Mouse (Mus musculus): ENCODE measurements around the gene Was. TPM values are rescaled to one million over a fixed set of nuclear protein-coding genes. Genes with fewer than 3 reads are reported as not detected.

Was gene
- polyA plus RNA-seq, 1 experiment: 230 TPM

DNA sequence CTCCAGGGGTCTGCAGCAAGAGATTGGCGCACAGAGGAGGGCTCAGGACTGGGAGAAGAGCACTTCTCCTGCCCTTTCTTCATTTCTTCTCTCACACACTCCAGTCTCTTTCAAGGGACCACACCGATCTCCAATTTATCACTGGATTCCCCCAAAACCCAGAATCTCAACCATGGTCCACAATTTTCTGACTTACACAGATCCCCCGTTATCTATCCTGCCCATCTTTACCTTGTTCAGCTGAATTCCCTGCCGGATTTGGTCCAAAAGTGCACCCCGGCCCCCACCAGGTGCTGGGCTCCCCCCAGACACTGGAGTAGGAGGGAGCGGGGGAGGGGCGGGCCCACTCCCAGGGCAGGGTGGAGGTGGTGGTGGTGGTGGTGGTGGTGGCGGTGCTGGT is 4.7 kb downstream of the Was start:
- TF ChIP-seq GATA1 (IDR thresholded peaks at IDR 0.05; ENCODE audit: low read length): no peak

DNA sequence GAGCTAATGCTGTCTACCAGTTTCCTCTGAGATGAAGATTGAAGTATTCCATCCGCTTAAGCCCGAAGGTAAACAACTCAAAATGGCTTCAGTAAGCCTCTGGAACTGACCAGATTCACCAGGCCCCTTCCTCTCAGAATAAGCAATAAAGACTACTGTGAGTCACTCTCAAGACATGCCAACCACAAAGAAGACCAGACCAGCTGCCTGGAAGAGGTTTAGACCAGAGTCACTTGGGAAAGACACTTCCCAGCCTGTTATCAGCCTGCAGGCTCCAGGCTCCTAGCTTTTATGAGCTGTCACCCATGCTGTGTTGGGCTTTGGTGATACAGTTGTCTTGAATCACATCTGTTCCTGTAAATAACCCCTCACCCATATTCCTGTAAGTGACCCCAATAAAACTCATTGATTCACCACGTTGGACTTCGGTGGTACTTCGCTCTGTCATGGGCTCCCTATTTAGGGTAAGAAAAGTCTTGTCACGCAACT is 5.5 kb downstream of the Was start:
- TF ChIP-seq GATA1 (IDR thresholded peaks at IDR 0.05; ENCODE audit: low read length): no peak

DNA sequence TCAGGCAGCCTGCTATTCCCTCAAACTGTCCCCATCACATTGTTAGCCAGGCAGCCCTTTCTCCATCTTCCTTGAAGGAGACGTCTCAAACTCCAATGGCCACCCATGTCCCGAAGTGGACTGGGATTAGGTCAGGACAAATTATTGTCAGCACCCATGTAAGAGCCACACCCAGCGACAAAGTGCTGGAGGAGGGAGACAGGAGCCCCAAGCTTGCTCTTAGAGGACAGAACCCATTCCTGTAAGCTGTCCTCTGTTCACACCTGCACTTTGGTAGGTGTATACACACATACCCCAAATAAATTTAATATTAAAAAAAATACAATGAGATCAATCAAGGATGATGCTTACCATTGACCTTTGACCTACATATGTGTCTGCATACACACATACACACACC is 15.2 kb downstream of the Was start:
- TF ChIP-seq GATA1 (IDR thresholded peaks at IDR 0.05; ENCODE audit: low read length): no peak

DNA sequence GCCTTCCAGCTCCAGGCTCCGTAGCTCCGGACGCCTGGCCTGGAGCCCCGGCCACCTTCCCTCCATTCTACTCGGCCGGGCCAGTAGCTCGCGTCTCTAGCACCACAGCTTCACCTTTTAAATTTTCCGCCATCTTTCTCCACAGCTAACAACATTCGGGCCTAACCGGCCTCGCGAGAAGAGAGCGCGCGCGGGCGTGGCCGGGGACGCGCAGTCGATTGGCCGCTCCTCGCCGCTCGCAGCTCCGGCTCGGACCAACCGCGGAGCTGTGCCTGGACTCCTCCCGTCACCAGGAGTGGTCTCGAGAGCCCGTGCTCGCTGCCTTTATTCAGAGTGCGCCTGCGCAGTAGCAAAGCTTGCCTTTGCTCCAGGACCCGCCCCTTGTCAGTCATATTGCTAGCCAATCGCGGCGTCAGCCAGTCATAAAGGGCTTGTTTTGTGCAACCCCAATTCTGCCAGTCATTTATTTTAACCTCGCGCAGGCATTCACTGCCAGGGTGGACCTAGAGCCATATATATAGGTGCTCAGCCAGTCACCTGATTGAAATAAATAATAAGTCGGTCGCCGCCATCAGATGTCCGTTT is 15.8 kb downstream of the Was start, which contains the start of gene Suv39h1:
Gene Suv39h1, minus strand, starts transcription at position 331 of the 585 bp plus-strand sequence.
- no peak for TF ChIP-seq GATA1 (IDR thresholded peaks at IDR 0.05; ENCODE audit: low read length)

DNA sequence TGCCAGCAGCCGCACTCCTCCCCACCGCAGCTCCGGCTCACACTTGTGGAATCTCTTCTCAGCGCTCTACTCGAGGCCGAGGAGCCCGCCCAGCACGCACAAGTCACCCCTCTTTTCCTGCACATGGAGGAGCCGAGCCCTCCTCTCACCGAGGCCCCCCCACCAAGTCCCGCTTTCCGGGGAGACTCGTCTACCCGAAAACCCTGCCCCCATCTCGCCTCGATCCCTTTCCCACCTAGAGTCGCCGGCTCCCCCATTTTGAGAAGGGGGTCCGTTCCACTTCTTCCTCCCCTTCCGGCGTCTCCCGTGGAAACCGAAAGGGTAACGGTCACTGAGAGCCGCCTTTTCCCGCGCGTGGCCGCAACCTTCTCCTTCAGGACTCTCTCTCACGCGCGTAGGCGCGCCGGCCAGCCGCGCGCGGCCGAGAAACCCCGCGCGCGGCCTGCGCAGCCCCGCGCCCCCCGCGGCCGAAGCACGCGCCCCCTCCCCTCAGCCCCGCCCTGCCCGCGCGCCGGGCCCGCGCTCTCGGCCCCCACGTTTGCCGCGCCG is 16.3 kb downstream of the Was start:
- TF ChIP-seq GATA1 (IDR thresholded peaks at IDR 0.05; ENCODE audit: low read length): no peak

DNA sequence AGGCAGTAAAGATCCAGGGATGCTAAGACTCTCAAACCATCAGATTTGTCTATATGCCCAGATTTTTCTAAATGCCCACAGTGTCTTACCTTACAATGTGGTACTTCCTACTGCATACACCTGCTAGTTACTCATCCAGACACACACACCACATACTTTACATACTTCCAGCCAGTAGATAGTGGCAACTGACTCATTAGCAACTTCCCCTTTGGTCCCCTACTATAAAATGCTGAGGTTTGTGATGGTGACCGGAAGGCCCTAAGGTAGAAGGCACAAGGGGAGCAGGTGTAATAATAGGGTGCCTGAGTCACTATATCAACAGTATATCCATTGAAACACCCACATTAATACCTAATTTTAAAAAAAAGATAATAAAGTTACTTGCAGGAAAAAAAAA is 21.1 kb downstream of the Was start:
- no peak for TF ChIP-seq GATA1 (IDR thresholded peaks at IDR 0.05; ENCODE audit: low read length)

DNA sequence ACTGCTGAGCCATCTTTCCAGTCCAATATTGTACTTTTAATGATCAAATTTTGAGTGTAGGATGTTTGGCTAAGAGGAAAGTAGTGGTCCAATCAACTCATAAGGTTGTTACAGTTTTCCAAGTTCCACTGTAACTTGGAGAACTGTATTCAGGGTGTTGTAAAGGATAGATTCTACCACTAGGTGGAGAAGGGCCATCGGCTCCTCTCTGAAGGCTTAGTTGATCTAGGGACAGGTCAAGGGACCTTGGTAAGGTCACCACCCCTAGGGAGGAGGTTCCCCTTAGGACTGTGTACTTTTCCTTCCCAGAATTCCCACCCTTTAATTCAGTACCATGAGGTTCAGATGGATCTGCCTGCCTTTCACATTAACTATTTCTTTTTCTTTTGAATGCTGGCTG is 57.3 kb downstream of the Was start:
- no peak for TF ChIP-seq GATA1 (IDR thresholded peaks at IDR 0.05; ENCODE audit: low read length)

Other genes with a start within 250 kb of the Was start
- gene Otud5, start 249.1 kb downstream of the Was start, polyA plus RNA-seq (2012): 71.5 and 82.8 TPM in 2 replicates
- 14.2 and 14.5 TPM in 2 replicates for gene Pim2, start 212.2 kb downstream of the Was start, polyA plus RNA-seq (2012)
- gene Slc35a2, start 206.5 kb downstream of the Was start, polyA plus RNA-seq (2012): 60.7 and 69.5 TPM in 2 replicates
- 179 and 197 TPM in 2 replicates for gene Pqbp1, start 191.2 kb downstream of the Was start, polyA plus RNA-seq (2012)
- gene Timm17b, start 191.1 kb downstream of the Was start, polyA plus RNA-seq (2012): 129 and 177 TPM in 2 replicates
- not detected in 2 replicates for gene Gm10491, start 182.7 kb downstream of the Was start, polyA plus RNA-seq (2012)
- gene Gm10490, start 181.0 kb downstream of the Was start, polyA plus RNA-seq (2012): not detected in 2 replicates
- not detected in 2 replicates for gene Pcsk1n, start 170.7 kb downstream of the Was start, polyA plus RNA-seq (2012)
- not detected in 2 replicates for gene Eras, start 161.9 kb downstream of the Was start, polyA plus RNA-seq (2012)
- 2.6 and 3.2 TPM in 2 replicates for gene Hdac6, start 142.6 kb downstream of the Was start, polyA plus RNA-seq (2012)
- 1,486 and 2,392 TPM in 2 replicates for gene Gata1, start 112.4 kb downstream of the Was start, polyA plus RNA-seq (2012)
- gene Glod5, start 72.0 kb downstream of the Was start, polyA plus RNA-seq (2012): not detected in 2 replicates
- 19.8 and 22.2 TPM in 2 replicates for gene Suv39h1, start 15.7 kb downstream of the Was start, polyA plus RNA-seq (2012)
- gene Wdr13, start 42.4 kb upstream of the Was start, polyA plus RNA-seq (2012): 39.6 and 40.4 TPM in 2 replicates
- 55.5 and 225 TPM in 2 replicates for gene Rbm3, start 55.4 kb upstream of the Was start, polyA plus RNA-seq (2012)
- 4.8 and 6.5 TPM in 2 replicates for gene Tbc1d25, start 85.7 kb upstream of the Was start, polyA plus RNA-seq (2012)
- 2.6 and 3.6 TPM in 2 replicates for gene Ebp, start 103.0 kb upstream of the Was start, polyA plus RNA-seq (2012)
- 5.0 TPM in 2 replicates for gene Porcn, start 116.0 kb upstream of the Was start, polyA plus RNA-seq (2012)
- 17.1 and 19.7 TPM in 2 replicates for gene Ftsj1, start 161.9 kb upstream of the Was start, polyA plus RNA-seq (2012)
- 0.45 and 6.2 TPM in 2 replicates for gene Slc38a5, start 180.6 kb upstream of the Was start, polyA plus RNA-seq (2012)
- gene Ssxb10, start 236.9 kb upstream of the Was start, polyA plus RNA-seq (2012): not detected in 2 replicates